Mouse (Mus musculus) CD4-positive, CD25-positive, alpha-beta regulatory T cell, adult 4 months (primary cell): ENCODE measurements around the gene Serpina10. TPM values are rescaled to one million over a fixed set of nuclear protein-coding genes. Genes with fewer than 3 reads are reported as not detected.
"Not testable (repeated sequence)": the region's sequence is repeated elsewhere in the genome, so short reads cannot be mapped to it uniquely, and the experiment has no call there.

Experiments used
- ATAC-seq: one replicate; pipeline ENCODE4 v1.8.0; 2017
- polyA plus RNA-seq, 2 experiments: library from polyadenylated mRNA; unstranded; fragments of 100-300 nt; shearing (Covaris generic); gene quantifications; one replicate each; pipeline ENCODE4 v1.2.1; 2017

Serpina10 gene
- not detected for polyA plus RNA-seq

DNA sequence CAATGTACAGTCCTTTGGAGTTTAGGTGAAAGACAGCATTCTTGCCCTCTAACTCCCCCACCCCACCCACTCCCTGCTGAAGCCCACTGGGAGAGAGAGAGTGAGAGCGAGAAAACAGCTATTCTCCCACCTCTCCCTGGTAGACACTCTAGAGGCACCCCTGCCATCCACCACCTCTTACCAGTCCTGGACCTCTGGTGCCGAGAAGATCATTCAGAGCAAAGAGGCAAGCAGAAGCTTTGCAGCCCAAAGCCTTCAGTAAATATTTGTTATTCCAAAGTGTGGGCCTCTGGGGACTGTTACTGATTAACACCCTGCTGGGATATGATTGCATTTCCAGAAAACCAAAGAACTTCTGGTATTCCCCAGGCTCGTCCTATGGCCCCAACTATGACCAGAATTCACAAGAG lies at the start of gene Serpina10:
TSS of gene Serpina10 (minus strand) at position 242 of the 410 bp plus-strand sequence.
- ATAC-seq, result no peak

DNA sequence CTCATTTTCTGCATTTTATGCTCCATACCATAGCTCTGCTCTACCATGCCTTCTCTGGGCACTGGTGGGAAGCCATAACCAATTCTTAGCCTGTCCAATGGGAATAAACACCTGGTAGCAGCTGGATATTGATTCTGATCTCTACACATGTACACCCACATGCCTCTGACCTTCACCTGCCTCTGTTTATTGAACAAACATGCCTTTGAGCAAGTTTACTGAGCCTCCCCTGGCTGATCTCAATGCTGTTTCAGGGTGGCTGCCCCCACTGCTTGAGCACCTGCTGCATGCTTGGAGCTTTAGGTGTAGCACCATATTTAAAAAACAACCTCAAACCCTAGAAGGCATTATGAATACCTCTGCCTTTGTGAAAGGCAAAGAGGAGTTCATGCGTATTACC lies 48.6 kb upstream of the Serpina10 start:
- ATAC-seq, result not testable (repeated sequence)

DNA sequence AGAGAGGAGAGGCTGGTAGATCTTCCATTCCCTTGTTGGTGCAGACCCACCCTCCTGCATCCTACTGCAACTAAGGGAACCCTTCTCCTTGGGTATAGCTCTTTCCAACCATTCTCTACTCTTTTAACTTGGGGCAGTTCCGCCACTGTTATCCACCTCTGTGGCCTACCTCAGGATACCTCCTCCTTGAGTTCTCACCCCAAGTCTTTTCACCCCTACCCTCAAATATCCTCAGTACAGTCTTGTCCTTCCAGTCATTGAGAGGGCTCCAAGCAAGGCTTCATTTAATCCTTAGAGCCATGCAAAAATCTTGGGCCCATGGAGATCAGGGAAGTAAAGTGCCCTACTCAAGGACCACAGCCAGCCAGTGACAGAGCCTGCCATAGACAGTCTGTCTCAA lies 44.8 kb upstream of the Serpina10 start, which contains the start of gene Serpina16:
TSS of gene Serpina16 (minus strand) at position 101 of the 400 bp plus-strand sequence.
- no peak for ATAC-seq

DNA sequence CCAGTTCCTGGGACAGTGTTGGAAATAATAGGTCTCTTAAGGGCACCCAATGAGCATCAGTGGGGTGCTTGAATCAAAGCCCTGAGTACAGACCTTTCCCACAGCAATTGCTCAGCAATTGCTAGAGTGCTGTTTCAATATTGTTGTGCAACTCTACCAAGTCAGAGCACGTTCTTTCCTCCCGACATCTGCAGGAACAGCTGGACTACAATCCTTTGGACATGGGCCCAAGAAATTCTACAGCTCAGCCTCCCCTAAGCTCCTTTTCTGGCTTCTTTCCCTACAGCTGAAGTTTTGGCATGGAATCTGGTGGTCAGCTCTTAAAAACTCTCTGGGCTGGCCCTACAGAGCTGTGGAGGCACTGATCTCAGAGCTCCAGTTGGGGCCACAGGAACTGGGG lies 41.9 kb upstream of the Serpina10 start:
- ATAC-seq, result no peak

DNA sequence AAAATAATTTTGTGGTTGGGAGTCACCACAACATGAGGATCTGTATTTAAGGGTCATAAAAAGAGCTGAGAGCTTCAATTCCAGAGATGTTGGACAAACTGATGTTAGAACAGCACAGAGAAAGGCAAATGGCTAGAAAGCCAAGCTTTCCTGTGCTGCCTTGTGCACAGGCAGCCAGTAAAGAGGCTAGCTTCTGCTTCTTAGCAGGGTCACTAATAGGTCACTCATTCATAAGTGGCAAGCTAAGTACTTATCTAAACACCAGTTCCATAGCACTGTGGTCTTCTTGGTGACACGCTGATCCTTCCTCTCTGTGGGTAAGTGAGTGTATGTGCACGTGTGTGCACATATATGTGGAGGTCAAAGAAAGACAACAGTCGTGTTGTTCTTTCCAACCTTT lies 40.2 kb upstream of the Serpina10 start:
- no peak for ATAC-seq

DNA sequence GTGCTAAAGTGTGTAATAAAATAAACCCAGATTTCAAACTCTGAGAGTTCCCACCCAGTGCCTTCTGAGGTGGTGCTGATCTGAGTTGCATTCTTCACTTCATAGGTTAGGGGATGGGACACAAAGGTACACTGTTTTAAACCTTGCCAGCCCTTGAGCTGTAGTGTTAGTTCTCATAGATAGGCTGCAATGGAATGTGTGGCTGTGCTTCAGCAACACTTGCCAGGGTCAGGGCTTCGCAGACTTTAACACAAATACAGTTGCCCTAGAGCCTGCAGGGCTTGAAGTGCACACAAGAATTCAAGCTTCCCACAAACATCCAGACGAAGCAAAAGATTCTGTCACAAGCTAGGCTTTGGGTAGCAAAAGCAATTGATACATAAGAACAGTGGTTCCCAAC lies 39.7 kb upstream of the Serpina10 start:
- no peak for ATAC-seq

DNA sequence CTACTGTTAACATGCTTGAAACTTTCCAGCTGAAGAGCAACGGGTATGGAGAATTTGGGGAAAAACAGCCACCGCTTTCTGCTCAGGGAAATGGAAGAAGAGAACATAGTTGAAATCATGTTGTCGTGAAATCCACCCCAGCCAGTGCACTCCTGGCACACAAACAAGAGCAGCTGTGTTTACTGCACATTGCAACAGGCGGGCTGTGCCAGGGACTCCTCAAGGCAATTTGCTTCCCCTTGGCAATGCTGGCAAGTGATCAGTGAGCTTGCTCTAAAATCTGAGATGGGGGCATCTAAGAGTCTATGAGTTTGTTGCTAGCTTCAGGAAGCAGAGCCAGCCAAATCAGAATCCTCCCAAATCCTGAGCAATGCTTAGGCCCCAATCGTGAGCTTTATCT lies 39.1 kb upstream of the Serpina10 start:
- ATAC-seq, result no peak

DNA sequence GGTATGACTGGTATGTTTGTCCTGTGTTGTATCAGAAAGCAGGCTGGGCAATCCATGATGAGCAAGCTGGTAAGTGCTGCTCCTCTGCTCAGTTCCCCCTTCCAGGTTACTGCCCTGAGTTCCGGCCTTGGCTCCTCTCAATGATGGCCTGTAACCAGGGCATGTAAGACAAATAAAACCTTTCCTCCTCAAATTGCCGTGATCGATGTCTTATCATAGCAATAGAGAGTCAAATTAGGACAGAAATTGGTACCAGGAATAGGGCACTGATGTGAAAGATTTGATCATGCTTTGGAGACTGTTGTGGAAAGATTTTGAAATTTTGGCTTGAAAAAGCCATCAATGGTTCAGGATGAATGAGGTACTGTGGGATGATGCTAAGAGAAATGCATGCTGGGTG lies 34.0 kb upstream of the Serpina10 start:
- ATAC-seq, result no peak

DNA sequence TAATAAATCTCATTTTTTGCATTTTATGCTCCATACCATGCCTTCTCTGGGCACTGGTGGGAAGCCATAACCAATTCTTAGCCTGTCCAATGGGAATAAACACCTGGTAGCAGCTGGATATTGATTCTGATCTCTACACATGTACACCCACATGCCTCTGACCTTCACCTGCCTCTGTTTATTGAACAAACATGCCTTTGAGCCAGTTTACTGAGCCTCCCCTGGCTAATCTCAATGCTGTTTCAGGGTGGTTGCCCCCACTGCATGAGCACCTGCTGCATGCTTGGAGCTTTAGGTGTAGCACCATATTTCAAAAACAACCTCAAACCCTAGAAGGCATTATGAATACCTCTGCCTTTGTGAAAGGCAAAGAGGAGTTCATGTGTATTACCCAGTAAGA lies 30.8 kb upstream of the Serpina10 start:
- ATAC-seq, result not testable (repeated sequence)

DNA sequence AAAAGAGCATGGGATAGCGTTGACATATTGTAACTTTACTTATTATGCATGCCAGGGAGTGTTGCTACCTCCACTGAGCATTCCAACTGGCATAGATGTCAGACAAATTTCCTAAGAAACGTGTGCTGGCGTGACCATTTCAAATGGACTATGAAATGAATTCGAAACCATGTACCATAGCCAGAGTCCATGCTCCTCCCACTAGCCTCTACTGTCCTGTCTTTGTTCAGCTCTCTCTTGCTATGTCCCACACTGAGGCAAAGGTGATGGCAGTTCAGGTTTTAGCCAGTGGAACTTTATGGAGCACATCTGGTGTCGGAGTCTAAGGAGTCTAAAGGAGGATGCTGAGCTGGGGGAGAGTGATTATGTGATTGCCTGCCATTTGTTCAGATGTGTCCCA lies 28.8 kb upstream of the Serpina10 start:
- ATAC-seq, result no peak

DNA sequence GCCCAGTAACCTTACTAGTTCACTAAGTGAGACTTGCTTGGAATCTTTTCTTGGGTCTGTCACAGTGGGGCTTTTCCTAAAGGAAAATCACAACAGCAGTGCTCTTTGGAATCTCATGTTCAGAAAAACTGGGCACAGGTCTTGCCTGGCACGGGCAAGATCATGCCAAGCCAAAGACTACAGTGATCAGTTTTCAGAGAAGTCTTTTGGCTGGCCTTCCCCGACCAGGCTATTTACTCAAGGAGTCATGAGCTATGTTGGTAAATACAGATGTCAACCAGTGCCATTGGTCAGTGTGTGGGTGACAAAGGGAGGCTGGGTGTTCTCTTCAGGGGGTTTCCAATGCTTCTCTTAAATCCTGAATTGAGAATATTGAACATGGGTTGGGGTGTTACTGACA lies 27.9 kb upstream of the Serpina10 start:
- ATAC-seq, result no peak

DNA sequence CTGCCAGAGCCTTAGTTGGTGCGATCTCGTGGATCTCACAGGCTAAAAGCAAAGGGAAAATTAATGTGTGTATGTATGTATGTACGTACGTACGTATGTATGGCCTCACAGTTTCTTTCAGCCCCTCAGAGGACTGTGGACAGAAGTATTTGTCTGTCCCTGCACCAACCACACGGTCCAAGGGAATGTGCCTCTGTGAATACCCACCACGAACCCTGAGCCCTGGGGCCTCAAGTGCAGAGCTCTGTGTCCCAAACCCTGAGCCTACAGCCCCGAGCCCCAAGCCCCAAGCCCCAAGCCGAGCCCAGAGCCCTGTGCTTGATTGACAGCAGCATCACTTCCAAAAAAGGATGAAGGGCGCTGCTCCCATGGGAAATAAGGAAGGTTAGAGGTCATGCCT lies 26.7 kb upstream of the Serpina10 start:
- no peak for ATAC-seq

DNA sequence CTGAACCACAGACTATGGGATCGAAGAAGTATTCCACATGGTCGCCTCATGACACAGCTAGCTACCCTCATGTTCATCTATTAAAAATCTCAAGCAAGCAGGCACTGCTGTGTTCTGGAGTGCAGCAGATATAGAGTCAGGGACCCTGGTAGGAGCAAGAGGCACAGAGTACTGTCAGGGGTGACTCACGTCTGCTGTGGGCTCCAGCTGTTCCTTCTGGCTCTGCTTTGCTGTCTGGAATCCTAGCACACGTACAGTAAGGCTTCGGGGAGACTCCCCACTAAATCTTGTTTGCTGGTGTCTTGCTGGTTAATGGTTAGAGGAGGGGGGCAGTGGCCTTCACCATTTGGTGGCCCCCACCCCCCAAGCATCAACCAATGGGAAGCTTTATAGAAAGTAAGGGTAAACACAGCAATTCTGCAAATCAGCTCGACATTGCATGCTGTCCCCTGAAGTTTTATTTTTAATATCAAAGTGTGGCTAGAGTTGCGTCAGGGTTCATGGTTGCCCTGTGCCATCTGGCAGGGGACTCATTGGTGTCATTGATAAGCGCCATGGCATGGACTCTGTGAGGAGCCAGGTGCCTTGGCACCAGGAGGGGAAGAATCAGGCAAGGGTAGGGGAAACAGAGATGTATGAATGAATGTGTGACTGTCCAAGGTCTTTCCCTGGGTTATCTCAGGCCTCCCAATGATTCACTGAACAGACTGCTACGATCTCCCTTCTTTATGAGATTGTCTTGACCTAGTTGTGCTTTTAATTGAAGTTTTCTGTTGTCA lies 25.8 kb upstream of the Serpina10 start, which contains the start of gene Serpina6:
TSS of gene Serpina6 (minus strand) at position 365 of the 779 bp plus-strand sequence.
- no peak for ATAC-seq

DNA sequence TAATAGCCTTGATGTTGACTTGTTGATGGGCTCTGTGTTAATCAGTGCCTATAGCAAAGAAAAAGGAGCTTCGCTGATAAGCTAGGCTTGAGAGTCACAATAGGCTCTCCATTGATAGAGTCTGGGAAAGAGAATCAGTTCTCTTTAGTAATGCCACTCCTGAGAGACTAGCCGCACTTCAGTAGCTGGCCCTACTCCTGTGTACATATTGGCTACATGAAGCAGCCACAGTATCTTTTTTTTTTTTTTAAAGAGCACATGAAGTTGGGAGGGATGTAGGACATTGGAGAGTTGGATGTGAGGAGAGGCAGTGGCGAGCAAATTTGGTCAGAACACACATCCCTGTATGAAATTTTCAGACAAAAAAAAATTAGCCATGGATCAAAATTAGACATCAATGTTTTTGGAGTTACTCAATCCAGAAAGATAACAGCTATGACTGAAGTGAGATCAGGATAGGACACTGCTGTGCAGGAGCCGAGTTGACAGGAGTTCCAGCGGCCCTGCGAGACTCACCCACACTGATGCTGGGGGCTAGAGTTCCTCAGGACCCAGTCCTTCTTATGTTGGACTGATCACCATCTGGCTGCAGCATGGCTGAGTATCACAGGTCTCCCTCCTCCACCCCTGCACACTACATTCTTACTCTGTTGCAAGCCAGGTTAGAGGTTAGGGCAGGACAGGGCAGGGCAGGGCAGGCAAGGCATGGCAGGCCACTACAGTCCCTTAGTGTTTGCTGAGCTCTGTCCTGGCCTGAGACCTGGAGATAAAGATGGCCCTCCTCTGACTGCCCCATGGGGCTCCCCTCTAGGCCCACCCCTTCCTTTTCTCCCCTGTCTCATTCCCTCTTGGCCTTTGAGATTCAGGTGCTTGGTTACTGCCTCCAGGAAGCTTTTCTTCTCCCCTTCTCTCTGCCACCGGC lies 24.1 kb upstream of the Serpina10 start:
- no peak for ATAC-seq

DNA sequence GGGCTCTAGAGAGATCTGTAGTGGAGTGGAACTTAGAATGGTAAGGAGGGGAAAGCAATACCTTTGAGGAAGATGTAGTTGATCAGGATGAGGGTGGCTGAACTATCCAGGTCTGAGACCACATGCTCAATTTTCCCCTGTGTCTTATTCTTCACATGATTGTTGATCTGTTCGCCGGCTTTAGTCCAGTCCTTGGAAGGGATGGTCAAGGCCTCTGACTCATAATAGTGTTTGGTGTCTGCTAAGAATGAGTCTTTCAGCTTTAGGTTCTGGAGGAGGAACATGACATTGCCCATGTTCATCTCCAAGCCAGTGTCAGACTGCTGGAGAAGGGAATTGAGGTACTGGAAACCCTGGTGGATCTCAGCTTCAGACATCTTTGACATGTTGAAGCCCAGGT lies 22.6 kb upstream of the Serpina10 start:
- ATAC-seq, result no peak

DNA sequence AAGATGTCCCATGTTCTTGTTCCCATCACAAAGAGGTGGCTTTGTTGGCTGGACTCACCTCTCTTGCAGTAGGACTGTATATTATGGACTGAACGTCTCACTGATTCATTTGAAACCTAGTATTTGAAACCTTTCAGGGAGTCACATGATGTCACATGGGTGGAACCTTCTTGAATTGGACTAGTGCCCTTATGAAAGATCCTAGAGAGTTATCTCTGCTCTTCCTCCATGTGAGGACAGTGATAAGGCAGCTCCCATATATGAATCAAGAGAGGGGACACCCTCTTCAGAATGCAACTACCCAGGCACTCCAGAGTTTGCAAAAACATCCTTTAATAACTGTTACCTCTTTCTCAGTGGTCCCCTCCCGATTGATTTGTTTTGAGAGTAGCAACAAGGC lies 15.1 kb upstream of the Serpina10 start:
- ATAC-seq, result no peak

DNA sequence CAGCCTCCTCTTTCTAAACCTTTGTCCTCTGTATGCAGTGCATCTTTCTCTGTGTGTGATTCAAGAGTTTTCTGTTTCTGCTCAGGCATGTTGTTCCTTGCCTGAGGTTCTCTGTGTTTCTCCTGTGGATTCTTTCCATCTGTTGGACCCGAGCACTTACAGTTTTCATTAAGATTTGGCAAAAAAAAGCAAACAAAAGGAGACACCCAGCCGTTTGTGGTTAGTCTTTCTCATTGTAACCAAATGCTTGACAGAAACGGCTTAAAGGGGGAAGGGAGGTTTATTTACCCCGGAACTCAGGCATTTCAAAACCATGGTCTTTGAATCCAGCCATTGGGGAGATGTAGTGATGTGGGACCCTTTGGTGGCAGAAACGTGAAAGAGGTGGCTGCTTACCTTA lies 13.4 kb upstream of the Serpina10 start:
- ATAC-seq, result no peak

DNA sequence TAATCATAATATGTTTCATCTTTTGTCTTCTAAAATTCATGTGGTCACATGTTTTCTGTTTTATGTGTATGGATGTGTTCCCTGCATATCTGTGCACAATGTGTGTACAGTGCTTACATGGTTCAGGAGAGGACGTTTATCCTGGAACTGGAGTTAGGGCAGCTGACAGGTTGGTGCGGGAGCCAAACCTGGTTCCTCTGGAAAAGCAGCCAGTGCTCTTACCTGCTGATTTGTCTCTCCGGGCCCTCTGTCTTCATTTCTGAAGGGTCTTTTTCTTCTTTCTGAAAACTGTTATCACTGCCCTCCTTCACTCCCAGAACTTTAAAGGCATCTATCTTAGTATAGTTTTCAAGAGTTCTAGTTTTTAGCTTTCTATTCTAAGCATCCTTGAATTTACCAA lies 12.6 kb upstream of the Serpina10 start:
- no peak for ATAC-seq

DNA sequence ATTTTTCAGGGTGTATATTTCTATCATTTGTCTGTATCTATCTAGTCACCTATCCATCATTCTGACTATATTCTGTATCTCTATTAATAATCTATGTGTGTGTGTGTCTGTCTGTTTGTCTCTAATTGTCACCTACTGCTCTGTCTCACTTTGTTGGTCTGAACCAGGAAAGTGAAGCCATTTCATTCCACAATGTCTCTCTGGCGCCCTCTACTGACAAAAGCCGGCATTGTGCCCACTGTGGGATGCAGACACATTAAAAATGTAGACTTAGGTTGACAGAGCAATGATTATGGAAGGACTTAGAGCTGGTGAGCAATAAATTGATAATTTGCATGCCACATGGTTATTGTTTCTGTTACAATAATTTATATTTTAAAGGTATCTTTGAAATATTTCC lies 12.1 kb upstream of the Serpina10 start:
- ATAC-seq, result no peak

DNA sequence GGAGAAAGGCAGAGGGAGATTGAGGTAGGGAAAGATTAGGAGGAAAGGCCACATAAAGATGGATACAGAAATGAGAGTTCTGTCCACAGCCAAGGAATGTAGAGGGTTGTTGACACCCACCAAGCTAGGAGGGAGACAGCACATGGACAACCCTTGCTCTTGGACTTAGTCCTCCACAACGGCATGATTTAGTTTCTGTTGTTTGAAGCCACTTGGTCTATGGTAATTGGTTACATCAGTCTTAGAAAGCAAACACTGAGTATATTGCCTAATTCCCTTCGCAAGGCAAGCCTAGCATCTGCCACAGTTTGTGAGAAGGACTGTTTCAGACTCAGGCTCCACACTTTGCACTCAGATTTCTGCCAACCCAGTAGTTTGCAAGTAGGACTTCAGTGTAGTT lies 4.6 kb upstream of the Serpina10 start:
- ATAC-seq, result no peak

DNA sequence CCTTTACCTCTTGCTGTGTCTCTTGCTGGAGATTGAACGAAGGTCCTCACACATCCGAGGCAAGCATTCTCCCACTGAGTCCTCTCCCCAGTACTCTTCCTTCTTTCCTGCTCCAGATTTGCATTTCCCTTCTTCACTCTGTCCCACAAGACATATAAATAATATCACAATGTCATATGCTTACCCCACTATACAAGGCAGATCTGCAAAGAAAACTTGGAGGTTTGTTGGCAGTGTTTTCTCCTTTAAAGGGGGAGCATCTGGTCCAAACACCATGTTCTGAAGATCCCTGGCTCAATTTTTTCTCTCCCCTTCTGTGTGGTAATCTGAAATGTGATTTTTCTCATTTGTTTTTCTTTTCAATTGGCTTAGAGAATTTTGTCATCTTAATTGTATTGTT lies 3.2 kb upstream of the Serpina10 start:
- no peak for ATAC-seq

DNA sequence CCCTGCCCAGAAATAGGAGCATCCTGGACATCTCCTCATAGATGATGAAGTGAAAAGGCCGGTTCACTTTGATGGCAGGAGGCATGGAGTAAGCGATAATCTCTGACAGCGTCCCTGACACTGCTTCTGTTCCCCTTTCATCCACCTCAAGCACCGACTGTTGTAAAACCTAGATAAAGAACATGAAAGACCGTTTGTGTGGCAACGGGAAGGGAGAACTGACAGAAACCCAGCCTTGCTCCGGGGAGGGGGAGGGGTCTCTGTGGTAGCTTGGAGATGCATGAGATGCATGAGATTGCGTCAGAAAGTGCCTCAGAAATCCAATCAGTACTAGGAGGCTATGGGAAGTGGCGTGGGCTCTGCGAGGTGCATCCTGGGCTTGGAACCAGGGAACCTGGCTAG lies 14.4 kb downstream of the Serpina10 start:
- ATAC-seq, result no peak

DNA sequence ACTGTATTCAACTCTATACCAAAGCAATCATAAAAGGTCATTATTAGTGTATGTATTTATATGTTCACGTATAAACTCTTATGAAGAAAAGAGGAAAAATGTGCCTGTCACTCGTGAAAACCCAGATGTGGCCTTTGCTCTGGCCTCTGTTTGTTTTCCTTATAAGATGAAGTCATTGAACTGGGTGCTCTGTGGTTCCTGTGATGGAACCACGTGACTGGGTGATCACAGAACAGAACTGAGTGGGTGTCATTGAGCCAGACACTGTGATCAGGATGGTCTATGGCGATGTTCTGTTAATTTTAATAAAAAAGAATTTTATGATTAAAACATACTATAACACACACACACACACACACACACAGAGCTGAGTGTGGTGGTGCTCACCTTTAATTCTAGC lies 15.5 kb downstream of the Serpina10 start:
- ATAC-seq, result no peak

DNA sequence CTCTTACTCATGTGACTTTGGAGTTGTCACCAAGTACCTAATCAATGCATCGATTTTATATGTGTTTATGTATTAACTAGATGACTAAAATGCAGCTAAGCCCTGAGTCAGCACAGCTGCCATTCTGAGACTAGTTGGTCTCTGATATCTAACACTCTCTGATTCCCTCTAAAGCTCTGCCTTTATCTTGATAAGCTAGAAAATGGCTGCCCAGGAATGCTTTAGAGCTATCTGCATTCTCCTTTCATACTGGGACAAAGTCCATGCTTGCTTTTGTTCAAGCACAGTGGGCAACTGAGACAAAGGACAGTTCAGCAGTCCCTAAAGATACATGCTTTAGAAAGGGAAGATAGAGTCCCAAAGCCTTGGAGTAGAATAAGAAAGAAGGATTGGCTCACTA lies 16.1 kb downstream of the Serpina10 start:
- no peak for ATAC-seq
